Mouse (Mus musculus) cerebellum, adult 2 months (tissue): ENCODE data around the gene Atf5.

ENCODE experiments used
- CTCF ChIP-seq: fragments of 200-500 bp; IDR thresholded peaks from 2 replicates; pipeline ENCODE4 v1.5.1; 2011; ENCODE audit warnings: low read depth, mild to moderate bottlenecking, control low read depth, low read length, moderate library complexity, borderline replicate concordance; ENCODE audit not compliant: insufficient read depth
- POLR2A ChIP-seq: fragments of 200-500 bp; IDR thresholded peaks from 2 replicates; pipeline ENCODE4 v1.6.1; 2011; ENCODE audit warnings: low read length, control low read depth, borderline replicate concordance; ENCODE audit not compliant: insufficient read depth

DNA sequence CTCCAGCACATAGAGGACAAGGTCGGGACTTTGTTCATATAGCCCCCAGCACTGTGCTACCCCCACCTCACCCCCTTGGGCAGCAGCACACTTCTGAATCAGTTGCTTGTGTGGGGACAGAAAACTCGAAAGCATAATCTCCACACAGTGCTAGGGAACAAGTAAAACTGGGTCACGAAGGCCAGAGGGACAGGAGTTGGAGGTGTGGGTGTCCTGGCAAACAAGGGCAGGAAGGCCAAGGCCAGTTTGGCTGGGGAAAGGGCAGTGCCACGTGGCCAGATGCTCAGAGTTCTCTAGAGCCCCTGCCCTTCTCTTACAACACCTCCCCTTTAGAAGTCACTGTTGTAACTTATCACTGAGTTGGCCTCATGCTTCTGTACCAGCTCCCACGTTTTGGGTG is 3.4 kb upstream of the Atf5 start:
- TF ChIP-seq CTCF (no peak), POLR2A (no peak)
